Mouse (Mus musculus): ENCODE measurements around the gene Arhgef7. TPM values are rescaled to one million over a fixed set of nuclear protein-coding genes. Genes with fewer than 3 reads are reported as not detected.

Arhgef7 gene
- 28.9 and 31.4 TPM in 2 replicates for polyA plus RNA-seq (2015; fragmentation: Nextera tagmentation; extraction: Ambion mirVana)

DNA sequence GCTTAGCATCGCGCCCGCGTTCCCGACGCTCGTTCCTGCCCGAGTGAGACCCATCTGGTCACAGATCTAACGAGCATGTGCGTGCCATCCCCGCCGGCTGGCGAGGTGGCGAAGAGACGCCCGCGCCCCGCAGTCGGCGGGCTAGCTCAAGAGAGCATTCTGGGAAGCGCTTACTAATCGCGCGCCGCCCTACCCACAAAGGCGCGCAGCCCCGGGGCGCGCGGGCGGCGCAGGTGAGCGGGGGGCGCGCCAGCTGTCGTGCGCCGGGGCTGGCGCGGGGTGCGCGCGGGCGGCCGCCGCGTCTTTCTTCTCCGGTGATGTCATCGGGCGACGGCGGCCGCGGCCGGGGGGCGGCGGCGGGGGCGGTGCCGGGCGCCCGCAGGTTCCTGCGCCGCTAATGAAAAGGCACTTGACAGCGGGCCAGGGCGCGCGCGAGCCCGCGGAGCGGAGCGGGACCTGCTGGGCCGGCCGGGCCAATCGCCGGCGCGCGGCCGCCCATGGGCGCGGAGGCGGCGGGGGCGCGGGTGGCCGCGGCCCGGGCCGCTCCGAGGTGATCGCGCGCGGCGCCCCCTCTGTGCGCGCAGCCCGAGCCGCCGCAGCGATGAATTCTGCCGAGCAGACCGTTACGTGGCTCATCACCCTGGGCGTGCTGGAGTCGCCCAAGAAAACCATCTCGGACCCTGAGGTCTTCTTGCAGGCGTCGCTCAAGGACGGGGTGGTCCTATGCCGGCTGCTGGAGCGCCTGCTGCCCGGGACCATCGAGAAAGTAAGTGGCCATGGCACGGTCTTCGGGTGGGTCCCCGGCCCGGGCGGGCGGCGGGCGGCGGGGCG lies at the start of gene Arhgef7:
Gene Arhgef7, plus strand, starts transcription at position 71 of the 831 bp plus-strand sequence.

DNA sequence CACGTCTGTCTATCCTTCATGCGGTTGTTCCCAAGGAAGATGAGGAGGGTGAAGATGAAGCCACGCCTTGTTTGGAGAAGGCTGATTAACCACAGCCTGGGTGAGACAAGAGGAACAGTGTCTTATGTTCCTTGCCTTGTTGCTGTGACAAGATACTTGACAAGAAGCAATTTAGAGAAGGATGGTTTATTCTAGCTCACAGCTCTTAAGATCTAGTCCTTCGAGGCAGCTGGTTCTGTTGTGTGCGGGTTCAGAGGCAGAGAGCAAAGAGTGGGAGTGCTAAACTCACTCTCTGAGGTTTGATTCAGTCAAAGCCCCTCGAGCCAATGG lies 26.5 kb upstream of the Arhgef7 start, which contains the start of gene 1700016D06Rik:
Gene 1700016D06Rik, minus strand, starts transcription at position 31 of the 330 bp plus-strand sequence.

DNA sequence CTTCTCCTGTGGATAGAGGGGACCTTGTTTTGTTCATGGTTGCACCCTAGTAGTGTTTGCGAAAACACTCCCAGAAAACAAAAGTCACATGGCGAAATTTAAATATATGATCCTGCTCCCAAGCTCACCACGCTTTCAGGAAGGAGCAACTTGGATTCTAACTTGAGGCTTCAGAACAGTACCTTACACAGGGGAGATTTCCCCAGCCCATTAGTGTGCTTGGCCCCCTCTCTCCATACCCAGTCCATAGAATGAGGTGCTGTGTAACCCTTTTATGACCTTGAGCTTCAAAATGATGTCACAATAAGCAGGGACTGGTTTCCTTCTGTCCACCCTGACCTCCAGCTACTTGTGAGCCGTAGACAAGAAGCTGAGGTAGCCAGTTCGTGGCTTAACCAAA lies 112.7 kb downstream of the Arhgef7 start, which contains the start of gene Tex29:
Gene Tex29, plus strand, starts transcription at position 301 of the 400 bp plus-strand sequence.

Other genes with a start within 250 kb of the Arhgef7 start
- 0.97 and 1.1 TPM in 2 replicates for gene Rab20, start 249.0 kb upstream of the Arhgef7 start, polyA plus RNA-seq (2015; fragmentation: Nextera tagmentation; extraction: Ambion mirVana)
- gene Naxd, start 230.2 kb upstream of the Arhgef7 start, polyA plus RNA-seq (2015; fragmentation: Nextera tagmentation; extraction: Ambion mirVana): 51.1 and 60.7 TPM in 2 replicates
- 13.3 and 14.0 TPM in 2 replicates for gene Cars2, start 176.9 kb upstream of the Arhgef7 start, polyA plus RNA-seq (2015; fragmentation: Nextera tagmentation; extraction: Ambion mirVana)
- 18.9 and 22.0 TPM in 2 replicates for gene Ing1, start 172.2 kb upstream of the Arhgef7 start, polyA plus RNA-seq (2015; fragmentation: Nextera tagmentation; extraction: Ambion mirVana)
- 59.1 and 64.3 TPM in 2 replicates for gene Ankrd10, start 92.0 kb upstream of the Arhgef7 start, polyA plus RNA-seq (2015; fragmentation: Nextera tagmentation; extraction: Ambion mirVana)
- 0.45 TPM in 1 of 2 replicates, not detected in the other for gene 1700016D06Rik, start 26.7 kb upstream of the Arhgef7 start, polyA plus RNA-seq (2015; fragmentation: Nextera tagmentation; extraction: Ambion mirVana)
- gene Tex29, start 112.8 kb downstream of the Arhgef7 start, polyA plus RNA-seq (2015; fragmentation: Nextera tagmentation; extraction: Ambion mirVana): not detected in 2 replicates